Mouse (Mus musculus) neural tube, embryonic 13.5 days (tissue): ENCODE measurements at regions not wholly inside any gene's neighbourhood (a gene's known extent, or its start where the extent isn't known, plus 50 kb on each side); places are given as distances from the start of the nearest gene placed in this dataset.

Source experiments
- ATAC-seq: fragments of 200-750 bp; cut with Nextera tagmentation; 2 replicates; pipeline ENCODE4 v1.8.0; 2017; ENCODE audit warnings: low read depth, mild to moderate bottlenecking, moderate TSS enrichment, moderate library complexity
- H3K27ac ChIP-seq: fragments of 300-500 bp; sonication (generic); replicated peaks from 2 replicates; pipeline ENCODE4 v1.5.1; 2015; ENCODE audit warnings: moderate library complexity, mild to moderate bottlenecking, inconsistent platforms
- H3K27me3 ChIP-seq: fragments of 300-500 bp; sonication (generic); 2 replicates; pipeline ENCODE4 v1.6.1; 2015; ENCODE audit warnings: mild to moderate bottlenecking, inconsistent platforms
- H3K36me3 ChIP-seq: fragments of 300-500 bp; sonication (generic); 2 replicates; pipeline ENCODE4 v1.6.1; 2015; ENCODE audit warnings: mild to moderate bottlenecking, inconsistent platforms
- H3K4me1 ChIP-seq: fragments of 300-500 bp; sonication (generic); replicated peaks from 2 replicates; pipeline ENCODE4 v1.6.1; 2015; ENCODE audit warnings: inconsistent platforms
- H3K4me2 ChIP-seq: fragments of 300-500 bp; sonication (generic); 2 replicates; pipeline ENCODE4 v1.6.1; 2015; ENCODE audit warnings: inconsistent platforms, mild to moderate bottlenecking, moderate library complexity
- H3K4me3 ChIP-seq: fragments of 300-500 bp; sonication (generic); 2 replicates; pipeline ENCODE4 v1.5.1; 2015; ENCODE audit warnings: mild to moderate bottlenecking, inconsistent platforms
- H3K9ac ChIP-seq: fragments of 300-500 bp; sonication (generic); 2 replicates; pipeline ENCODE4 v1.6.1; 2015; ENCODE audit warnings: moderate library complexity, mild to moderate bottlenecking, inconsistent platforms
- H3K9me3 ChIP-seq: fragments of 300-500 bp; sonication (generic); 2 replicates; pipeline ENCODE4 v1.6.1; 2016; ENCODE audit warnings: inconsistent platforms
- WGBS: fragments of 180-500 bp; shearing (Covaris S2); methylation state at CpG from one replicate; pipeline ENCODE4 v1.1.7; 2015; 5-methylcytosine and 5-hydroxymethylcytosine counted together

DNA sequence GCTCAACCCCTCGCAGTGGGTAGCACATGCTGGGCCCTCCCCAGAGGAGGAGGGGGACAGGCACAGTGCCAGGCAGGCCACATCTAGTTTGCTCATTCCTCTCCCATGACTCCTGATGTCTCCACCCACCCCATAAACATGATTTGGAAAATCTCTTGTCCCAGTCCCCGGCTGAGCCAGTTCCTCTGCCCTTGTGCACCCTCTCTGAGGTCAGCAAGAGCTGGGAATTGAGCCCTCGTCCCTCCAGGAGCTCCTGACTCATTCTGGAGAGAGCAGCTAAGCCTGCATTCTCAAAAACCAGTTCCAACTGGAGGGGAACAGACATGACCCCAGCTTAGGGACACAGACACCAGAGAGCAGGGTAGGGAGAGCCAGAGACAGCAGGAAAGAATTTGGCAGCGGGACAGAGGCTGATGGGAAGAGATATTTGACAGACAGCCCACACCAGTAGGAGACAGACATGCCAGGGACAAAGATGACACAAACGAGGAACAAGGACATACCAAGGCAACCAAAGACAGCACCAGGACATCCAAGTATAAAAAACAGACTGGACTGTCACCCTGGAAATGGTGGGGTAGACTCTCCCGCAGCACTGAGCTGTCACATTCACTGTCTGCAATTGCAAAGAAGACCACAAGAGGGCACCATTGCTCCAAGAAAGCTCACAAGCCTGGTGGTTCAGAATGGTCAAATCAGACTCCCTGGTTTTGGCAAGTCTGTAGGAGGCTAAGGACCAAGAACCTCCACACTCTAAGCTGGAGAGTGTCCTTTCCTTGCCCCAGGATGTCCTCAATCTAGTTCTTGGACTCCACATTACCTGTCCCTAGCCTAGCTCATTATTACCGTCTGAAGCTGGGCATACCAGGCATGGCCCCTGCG lies 58.8 kb upstream of the Thy1 start:
- H3K27me3 ChIP-seq, result peaks cover 6% of the 10 kb centered on the region; the same call in 1 of the 2 replicates
- peak; percentile 48 for ATAC-seq
- H3K27ac ChIP-seq, result no peak overlapping the region
- 46% methylated on average over 8 of the region's 8 CpGs for WGBS
- H3K4me2 ChIP-seq, result no peak overlapping the region
- no peaks in the 10 kb centered on the region for H3K9me3 ChIP-seq
- H3K4me3 ChIP-seq, result no peak overlapping the region
- no peaks in the 10 kb centered on the region for H3K36me3 ChIP-seq
- H3K9ac ChIP-seq, result no peak overlapping the region
- H3K4me1 ChIP-seq, result peaks cover 4% of the 10 kb centered on the region; the same call in 1 of the 2 replicates

DNA sequence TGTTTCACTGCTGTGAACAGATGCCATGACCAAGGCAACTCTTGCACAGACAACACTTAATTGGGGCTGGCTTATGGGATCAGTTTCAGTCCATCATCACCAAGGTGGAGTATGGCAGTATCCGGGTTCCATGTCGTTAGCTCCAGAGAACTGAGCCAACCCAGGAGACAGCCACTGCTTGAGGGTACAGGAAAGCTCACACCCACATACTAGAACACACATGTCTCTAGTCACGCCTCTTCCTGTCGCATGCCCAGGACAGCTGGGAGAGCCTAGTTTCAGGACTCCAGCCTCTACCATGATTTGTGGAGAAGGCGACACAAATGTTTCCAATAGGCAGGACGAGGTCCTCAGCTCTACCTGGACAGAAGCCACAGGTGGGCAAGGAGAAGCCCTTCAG lies 55.2 kb upstream of the Thy1 start:
- no peaks in the 10 kb centered on the region for H3K9me3 ChIP-seq
- ATAC-seq, result no peak

DNA sequence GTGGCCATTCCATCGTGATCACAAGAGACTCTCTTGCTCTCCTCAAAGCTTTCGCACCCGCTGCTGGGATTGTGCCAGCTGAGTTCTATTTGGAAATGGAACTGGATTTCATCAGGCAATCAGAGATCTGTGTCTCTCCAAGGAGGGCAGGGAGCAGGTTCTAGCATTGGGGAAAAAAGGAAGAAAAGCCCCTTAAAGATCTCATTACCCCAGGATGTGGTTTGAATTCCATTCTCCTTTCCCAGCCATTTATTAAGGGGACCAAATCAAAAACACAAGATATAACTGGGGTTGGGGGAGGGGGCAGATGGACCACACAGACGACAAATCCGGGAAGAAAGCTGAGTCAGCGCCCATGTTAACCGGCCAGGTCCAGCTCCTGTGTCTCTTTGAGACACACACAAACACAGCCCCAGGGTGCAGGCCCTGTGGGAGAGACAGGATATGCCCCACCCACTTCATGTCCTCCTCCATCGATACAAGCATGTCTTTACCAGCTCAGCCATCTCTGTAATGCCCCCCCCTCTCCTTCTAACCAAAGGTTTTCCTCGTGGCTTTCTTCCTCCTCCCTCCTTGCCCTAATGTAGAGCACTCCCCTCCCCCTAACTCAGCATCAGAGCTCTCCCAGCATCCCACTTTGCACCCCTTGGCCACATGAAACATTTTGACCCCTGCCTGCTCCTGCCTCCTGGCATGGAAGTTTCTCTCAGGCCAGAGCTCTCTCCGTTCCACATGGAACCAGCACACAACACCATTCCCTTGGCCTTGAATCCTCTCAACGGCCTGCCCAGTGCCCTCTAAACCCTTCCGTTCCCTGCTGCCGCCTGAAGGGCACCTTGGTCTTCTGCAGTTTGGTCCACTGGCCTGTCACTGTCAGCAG lies 54.0 kb upstream of the Thy1 start:
- Histone ChIP-seq H3K4me2 (no peak overlapping the region), H3K4me3 (no peak overlapping the region), H3K27me3 (peaks cover 1% of the 10 kb centered on the region; the same call in 1 of the 2 replicates), H3K9ac (no peak overlapping the region), H3K9me3 (no peaks in the 10 kb centered on the region), H3K27ac (no peak overlapping the region), H3K36me3 (no peaks in the 10 kb centered on the region), H3K4me1 (peaks cover 20% of the 10 kb centered on the region)
- WGBS, result 49% methylated on average over 13 of the region's 13 CpGs
- no peak for ATAC-seq

More for the DNA sequence above, 55.2 kb upstream of the Thy1 start:
- no peak overlapping the region for H3K4me2 ChIP-seq
- no peak overlapping the region for H3K9ac ChIP-seq
- no peak overlapping the region for H3K4me3 ChIP-seq
- H3K36me3 ChIP-seq, result no peaks in the 10 kb centered on the region
- peaks cover 6% of the 10 kb centered on the region; the same call in 1 of the 2 replicates for H3K27me3 ChIP-seq
- no peak overlapping the region for H3K27ac ChIP-seq
- peaks cover 8% of the 10 kb centered on the region; the same call in 1 of the 2 replicates for H3K4me1 ChIP-seq
- 91% methylated on average over 6 of the region's 6 CpGs for WGBS

DNA sequence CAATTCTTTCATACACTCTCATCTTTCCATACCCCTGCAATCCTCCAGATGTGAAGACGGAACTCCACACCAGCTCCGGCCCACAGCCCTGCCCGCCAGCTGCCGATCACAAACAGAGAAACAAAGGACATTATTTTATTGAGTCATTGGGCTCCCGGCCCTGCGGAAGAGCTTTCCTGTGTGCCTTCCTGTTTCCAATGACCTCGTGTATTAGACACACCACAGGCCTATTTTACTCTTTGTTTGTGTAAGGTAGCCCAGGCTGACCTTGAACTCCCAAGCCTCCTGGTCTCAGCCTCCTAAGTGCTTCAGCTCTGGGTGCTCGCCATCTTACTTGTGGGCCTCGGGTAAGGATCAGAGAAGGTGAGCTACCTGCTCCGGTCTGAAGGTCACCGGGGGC lies 53.1 kb upstream of the Thy1 start:
- Histone ChIP-seq H3K4me2 (no peak overlapping the region), H3K9me3 (no peaks in the 10 kb centered on the region), H3K4me1 (peaks cover 20% of the 10 kb centered on the region), H3K4me3 (no peak overlapping the region), H3K9ac (no peak overlapping the region), H3K36me3 (no peaks in the 10 kb centered on the region), H3K27ac (no peak overlapping the region), H3K27me3 (no peaks in the 10 kb centered on the region)
- WGBS, result 72% methylated on average over 11 of the region's 11 CpGs
- ATAC-seq, result no peak

DNA sequence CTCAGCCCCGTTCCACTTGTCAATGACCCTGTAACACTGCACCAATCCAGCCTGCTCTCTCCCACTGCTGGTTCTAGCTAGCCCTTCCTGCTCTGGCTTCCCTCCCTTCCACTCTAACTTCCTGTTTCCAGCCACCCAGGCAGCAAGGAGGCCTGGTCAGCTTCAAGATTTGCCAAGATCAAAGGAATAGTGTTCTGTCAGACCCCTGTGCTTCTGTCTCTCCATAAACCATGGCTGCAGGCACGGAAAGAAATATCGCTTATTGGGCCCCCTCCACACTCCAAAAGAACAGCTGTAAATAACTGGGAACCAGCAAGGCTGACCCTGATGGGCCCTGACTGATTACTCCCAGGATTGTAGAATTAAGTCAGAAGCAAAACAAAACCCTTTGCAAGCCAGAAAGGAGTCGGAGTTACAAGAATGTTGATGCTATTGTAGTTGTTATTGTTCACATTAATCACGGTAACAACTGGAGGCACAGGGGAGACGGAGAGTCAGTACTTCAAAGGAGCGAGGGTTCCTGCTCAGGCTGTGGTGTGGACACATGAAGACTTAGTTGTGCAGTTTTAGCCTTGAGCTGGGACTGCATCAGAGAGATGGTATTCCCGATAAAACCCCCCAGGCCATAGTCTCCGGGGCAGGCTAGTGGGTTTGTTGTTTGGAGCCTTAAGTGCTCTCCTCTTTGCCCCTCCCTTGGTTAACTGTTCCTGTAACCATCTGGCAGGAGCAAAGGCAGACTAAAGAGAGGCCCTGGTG lies 49.8 kb upstream of the Thy1 start:
- 0 out of 2 replicates have a peak, but pooled peaks have one; percentile 15 for ATAC-seq
- H3K27me3 ChIP-seq, result no peaks in the 10 kb centered on the region
- no peak overlapping the region for H3K9ac ChIP-seq
- 7% methylated on average over 9 of the region's 9 CpGs for WGBS
- no peak overlapping the region for H3K4me3 ChIP-seq
- peaks cover 20% of the 10 kb centered on the region for H3K4me1 ChIP-seq
- peak overlapping the region; percentile 4; the same call in 1 of the 2 replicates for H3K27ac ChIP-seq
- H3K36me3 ChIP-seq, result no peaks in the 10 kb centered on the region
- H3K4me2 ChIP-seq, result no peak overlapping the region
- H3K9me3 ChIP-seq, result no peaks in the 10 kb centered on the region
